Mouse (Mus musculus): ENCODE data around the gene Gtse1.
A peak's percentile ranks its signal among the peaks of the same experiment; 100 is the strongest.
"Not testable (repeated sequence)": the region's sequence is repeated elsewhere in the genome, so short reads cannot be mapped to it uniquely, and the experiment has no call there.

The Gtse1 gene

DNA sequence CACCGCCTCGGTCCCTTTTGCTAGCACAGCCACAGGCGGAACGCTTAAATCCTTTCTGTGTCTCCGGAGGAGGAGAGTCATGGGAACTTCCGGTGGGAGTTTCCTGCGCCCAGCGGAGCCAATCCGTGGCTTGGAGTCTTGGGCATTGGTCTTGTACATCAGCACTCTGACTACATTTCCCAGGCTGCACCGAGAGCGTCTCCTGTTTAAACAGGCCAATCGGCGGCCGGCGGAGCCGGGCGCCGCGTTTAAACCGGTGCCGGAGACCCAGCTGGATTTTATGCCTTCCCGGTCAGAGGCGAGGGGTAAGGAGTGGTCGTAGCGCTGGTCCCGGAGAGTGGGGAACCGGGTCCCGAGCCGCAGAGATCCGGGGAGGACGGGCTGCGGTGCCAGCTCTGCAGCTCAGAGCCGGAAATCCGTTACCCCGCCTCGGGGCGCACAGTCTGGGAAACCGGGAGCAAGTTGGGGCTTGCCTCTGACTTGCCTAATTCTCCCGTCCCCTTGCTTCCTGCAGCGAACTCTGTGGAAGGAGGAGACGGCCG is at the start of gene Gtse1:
Gtse1 (plus strand) TSS at position 256 of the 542 bp plus-strand sequence.
- DNase-seq (ENCODE audit: inconsistent age in 2 of 2, low spot score in 1 of 2) = peak; percentile 95 to 98

DNA sequence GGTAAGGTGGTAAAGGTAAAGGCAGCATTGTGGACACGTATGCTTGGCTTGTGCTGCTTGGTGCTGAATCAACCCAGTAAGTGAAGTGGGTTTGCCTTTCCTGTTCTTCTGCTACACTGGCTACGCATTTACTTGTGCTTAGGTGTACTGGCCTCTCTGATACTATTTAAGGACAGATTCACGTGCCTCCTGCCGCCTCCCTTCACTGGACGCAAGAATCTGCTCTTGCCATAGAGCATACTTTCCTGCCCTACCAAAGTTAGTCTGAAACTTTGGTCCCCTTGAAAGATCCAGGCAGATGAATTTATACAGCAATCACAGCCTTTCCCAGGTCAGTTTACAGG is 49.1 kb upstream of the Gtse1 start:
- no peak for DNase-seq (ENCODE audit: inconsistent age in 2 of 2, low spot score in 1 of 2)

GRCm38 (mm10) chr15:85810806-85811521 is 48.6 kb upstream of the Gtse1 start:
- DNase-seq (ENCODE audit: inconsistent age in 2 of 2, low spot score in 1 of 2) = peak in 1 of 2 experiments; percentile 48

DNA sequence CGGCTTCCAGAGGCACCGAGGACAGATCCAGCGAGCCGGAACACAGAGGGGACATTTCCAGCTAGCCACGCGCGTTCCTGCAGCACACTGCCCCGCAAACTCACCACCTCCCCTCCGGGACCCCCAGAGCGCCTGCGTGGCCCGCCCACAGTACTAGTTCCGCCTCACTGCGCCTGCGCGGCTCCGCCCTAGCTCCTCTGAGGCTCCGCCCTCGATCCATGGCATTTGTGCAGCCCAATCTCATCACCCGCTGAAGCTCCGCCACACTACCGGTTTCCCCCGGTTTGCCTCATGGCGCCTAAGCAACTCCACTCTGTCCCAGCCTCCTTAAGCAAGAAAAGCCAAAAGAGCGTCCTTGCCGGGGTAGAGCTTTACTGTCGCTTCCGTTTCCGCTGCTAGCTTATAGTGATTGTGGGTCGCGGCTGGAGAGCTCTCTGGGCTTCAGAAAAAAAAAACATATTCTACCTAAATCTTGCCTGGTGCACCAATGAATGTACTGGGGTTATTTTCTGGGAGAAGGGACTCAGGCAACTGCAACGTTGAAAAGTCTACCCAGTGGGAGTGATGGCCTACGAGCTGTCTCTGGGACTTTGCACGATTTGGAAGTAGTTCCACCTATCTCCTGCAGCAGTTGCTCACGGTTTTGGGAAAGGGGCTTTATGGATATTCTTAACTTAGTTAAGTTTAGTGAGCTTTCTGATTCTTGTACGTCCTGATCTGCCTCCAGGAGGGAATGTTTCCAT is 47.8 kb upstream of the Gtse1 start, which contains the start of gene Cdpf1:
Cdpf1 (minus strand) TSS at position 163 of the 743 bp plus-strand sequence.
- DNase-seq (ENCODE audit: inconsistent age in 2 of 2, low spot score in 1 of 2) = peak; percentile 99 to 100

DNA sequence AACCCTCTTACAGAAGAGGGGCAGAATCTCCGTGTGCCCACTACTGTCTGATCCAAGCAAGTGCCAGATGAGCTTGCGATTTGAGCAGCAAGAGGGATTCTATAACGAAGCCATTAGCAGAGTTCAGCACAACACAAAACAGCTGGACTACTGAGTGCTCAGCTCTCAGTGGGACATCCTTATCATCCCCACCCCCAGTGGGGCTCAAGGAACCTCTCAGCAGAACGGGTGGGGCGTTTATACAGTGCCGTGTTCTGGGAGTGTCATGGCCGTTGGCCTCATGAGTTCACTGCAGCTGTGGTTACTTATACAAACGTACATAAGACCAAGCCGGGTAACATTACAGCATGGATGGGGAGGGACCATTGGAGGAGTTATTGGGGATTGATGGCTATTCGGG is 46.1 kb upstream of the Gtse1 start:
- no peak for DNase-seq (ENCODE audit: inconsistent age in 2 of 2, low spot score in 1 of 2)

DNA sequence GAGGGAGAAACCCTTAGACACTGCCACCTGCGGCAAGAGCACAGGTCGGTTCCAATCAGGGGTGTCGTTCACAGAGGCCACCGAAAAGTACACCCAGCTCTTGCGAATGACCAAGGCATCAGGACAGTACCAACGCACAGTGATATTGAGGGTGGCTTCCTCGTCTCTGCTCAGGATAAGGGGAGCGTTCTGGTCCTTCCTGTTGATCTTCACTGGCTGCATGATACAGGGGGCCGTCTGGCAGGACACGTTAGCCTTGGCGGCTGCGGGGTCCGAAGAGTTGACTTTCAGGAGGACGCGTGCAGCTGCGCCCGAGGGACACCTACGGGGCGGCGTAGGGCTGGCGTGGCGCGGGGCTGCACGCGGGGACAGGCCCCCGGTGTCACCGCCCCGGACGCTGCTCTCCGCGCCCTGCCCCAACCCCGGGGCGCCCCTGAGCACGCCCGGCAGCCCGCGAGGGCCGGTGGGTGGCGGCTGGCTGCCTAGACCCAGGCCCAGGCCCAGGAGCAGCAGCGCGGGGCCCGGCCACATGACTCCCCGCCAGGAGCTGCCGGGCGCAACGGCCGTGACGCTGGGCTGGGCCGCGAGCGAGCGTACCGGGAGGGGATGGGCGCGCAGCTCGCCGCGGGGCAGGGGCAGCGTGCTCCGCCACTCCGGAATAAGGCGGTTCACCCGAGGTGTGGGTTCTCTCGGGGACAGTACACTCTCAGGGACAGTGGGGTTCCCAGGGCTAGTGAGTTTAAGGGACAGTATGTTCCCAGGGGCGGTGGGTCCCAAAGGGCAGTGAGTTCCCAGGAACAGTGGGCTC is 38.1 kb upstream of the Gtse1 start, which contains the start of gene Pkdrej:
Pkdrej (minus strand) TSS at position 532 of the 808 bp plus-strand sequence.
- DNase-seq (ENCODE audit: inconsistent age in 2 of 2, low spot score in 1 of 2) = peak; percentile 65 to 80

DNA sequence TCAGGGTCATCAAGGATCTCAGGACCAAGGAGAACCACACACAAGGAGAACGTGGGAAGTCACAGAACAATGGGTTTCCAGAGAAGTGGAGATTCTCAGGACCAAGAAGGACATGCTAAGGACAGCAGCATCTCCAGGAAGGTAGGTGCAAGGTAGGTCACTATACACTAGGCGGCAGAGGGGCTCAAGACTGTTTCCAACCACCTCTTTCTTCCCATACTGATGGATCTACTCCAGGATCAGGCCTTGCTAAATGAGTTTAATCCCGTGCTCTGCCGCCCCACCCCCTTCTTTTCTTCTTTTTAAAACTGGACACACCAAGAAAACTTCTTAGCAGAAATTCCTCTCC is 37.6 kb upstream of the Gtse1 start:
- no peak for DNase-seq (ENCODE audit: inconsistent age in 2 of 2, low spot score in 1 of 2)

GRCm38 (mm10) chr15:85826676-85827075 is 32.9 kb upstream of the Gtse1 start:
- no peak for DNase-seq (ENCODE audit: inconsistent age in 2 of 2, low spot score in 1 of 2)

- DNase-seq (ENCODE audit: inconsistent age in 2 of 2, low spot score in 1 of 2) = no peak
These were observed 31.5 kb upstream of the Gtse1 start for GRCm38 (mm10) chr15:85828071-85828470.

DNA sequence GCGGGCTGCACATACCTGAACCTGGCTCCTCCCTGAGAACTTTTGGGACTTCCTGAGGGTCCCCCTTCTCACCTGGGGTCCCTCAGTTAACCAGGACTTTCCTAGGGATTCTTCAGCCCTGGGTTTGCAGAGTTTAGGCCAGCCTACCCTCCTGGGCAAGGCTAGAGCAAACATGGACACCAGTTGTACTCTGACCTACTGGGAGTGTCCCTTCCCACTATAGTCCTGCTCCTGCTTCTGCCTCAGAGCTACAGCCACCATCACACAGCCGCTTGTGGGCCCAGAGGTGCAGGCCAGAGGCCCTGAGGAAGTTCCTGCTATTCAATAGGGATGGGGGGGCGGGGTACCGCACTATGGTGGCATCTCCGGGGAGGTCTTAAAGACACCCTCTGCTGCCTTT is 30.1 kb upstream of the Gtse1 start:
- no peak for DNase-seq (ENCODE audit: inconsistent age in 2 of 2, low spot score in 1 of 2)

DNA sequence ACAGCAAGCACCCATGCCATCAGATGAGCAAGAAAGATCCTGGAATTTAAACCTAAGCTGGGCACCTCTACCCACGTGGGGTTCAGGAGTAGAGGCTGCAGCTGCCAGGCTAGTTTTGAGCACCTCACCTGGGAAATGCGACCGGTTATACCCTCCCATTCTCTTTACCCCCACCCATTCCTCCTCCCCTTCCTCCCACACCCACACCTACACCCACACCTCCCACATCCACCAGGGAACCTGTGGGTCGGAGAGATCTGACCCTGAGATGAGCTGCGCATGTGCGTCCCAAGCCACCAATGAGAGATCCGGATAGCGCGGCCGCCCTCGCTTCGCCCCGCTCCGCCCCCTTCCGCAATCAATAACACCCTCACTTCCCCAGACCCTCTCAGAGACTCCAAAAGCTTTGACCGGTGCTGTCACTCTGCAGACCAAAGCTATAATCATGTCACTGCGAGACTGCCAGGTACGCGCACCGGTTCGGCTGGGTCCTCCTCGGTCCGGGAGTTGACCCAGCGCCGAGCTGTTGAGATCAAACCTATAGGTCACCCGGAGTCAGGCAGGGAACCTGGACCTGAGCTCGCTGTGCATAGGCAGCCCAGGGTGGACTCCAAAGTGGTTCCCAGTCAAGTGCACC is 27.5 kb upstream of the Gtse1 start, which contains the start of gene Ttc38:
Ttc38 (plus strand) TSS at position 353 of the 637 bp plus-strand sequence.
- peak; percentile 88 to 96 for DNase-seq (ENCODE audit: inconsistent age in 2 of 2, low spot score in 1 of 2)

DNA sequence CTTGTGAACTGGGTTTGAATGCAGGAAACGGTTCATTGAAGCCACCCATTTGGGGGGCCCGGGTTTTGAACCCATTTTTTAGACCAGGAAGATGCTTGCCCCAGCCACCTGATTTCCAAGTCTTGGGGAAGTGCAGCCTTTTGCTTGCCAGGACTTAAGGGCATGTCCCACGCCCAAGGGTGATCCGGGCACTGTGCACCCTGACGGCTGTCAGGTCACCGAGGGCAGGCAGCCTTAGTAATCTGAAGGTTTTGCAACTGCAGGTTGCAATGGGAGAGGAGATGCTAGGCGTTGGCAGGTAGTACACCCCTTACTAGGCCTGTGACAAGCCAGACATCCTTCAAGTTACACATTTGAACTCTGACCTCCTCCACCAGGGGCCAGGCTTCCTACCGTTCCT is 26.9 kb upstream of the Gtse1 start:
- DNase-seq (ENCODE audit: inconsistent age in 2 of 2, low spot score in 1 of 2) = no peak

DNA sequence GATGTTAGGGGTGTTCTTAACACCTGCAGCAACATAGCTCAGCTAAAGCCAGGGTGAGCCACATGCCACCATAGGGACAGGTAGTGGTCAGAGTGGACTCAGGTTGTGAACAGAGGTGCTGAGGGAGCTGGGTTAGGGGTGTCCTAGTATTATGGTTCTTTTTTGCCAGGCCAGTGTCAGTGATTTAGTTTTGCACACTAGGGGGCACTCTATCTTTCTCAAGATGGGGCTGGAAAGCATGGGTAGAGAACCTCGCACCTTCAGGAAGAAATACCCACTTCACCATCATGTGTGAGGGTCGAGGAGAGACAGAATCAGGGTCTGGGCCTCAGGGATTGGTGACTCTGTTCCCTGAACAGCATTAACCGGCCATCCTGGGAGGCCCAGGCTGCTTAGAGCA is 24.2 kb upstream of the Gtse1 start:
- peak in 1 of 2 experiments; percentile 62 for DNase-seq (ENCODE audit: inconsistent age in 2 of 2, low spot score in 1 of 2)

- DNase-seq (ENCODE audit: inconsistent age in 2 of 2, low spot score in 1 of 2) = no peak
These were observed 22.7 kb upstream of the Gtse1 start for GRCm38 (mm10) chr15:85836887-85837286.

GRCm38 (mm10) chr15:85840983-85841382 is 18.6 kb upstream of the Gtse1 start:
- peak in 1 of 2 experiments; percentile 49 for DNase-seq (ENCODE audit: inconsistent age in 2 of 2, low spot score in 1 of 2)

DNA sequence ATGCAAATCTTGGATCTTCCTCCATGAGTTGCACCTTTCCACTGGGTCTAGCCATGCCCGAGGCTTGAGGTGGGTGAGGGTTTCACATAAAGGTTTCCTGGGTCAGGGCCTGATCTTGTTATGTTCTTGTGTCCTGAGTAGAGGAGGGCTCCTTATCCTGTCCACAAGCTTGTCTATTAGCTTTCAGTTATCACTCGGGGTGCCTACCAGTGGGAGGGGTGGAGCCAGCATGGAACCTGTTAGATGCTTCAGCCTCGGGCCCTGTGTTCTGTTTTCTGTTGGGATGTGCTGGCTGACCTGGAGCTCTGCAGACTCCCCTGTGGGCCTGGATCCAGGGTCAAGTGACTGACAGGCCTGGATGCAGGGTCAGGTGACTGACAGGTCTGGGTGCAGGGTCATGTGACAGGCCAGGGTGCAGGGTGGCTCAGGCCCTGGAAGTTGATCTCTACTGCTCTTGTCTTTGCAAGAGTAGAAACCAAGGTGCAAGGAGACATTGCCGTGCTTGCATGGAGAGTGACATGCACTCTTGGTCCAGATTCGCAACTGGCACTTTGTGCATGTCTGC is 17.7 kb upstream of the Gtse1 start:
- DNase-seq (ENCODE audit: inconsistent age in 2 of 2, low spot score in 1 of 2) = no peak

- DNase-seq (ENCODE audit: inconsistent age in 2 of 2, low spot score in 1 of 2) = no peak
These were observed 14.5 kb upstream of the Gtse1 start for GRCm38 (mm10) chr15:85845071-85845470.

DNA sequence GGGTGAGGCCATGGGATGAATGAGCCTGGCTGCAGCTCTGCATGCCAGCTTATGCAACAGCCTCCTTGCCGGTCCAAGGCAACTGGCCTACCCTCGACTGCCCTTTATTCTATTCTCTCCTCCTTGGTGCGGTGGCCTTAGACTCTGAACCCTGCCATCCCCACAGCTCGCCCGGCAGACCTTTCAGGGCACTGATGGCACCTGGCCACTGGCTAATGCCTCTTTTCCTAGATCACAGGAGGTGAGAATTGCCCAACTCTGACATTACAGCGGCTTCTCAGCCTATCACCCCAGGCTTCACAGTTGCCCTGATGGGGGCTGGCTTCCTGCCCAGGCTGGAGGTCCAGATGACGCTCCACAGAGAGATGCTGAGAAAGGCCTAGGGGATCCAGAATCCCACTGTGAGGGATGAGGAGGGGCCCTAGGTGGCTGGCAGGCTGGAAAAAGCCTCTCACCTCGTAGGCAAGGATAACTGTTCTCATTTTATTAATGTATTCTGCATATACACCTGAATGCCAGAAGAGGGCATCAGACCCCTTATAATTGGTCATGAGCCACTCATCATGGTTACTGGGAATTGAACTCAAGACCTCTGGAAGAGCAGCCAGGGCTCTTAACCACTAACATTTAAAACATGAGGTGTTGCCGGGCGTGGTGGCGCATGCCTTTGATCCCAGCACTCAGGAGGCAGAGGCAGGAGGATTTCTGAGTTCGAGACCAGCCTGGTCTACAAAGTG is 7.7 kb upstream of the Gtse1 start:
- no peak for DNase-seq (ENCODE audit: inconsistent age in 2 of 2, low spot score in 1 of 2)

DNA sequence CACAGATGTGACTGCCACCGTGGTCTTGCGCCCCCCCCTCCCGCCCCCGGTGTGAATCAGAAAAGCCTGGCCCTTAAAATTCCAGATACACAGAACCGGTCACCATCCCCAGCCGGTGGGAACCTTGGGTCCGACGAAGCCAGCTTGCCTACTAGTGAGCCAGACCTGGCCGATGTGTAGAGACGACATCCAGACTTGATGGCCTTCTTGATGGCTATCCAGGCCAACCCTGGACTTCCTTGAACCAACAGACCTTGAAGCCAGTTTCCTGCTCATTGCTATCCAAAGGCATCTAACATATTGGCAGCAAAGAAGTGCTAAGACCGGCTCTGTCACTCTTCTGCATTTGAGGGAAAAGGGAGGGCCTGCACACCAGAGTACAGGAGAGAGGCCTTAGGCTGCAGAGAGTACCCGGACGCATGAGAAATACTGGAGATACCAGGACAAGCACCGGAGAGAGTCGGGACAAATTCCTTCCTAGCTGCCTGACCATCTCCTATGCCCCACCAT is 510 bp upstream of the Gtse1 start:
- no peak for DNase-seq (ENCODE audit: inconsistent age in 2 of 2, low spot score in 1 of 2)

- DNase-seq (ENCODE audit: inconsistent age in 2 of 2, low spot score in 1 of 2) = not testable (repeated sequence)
These were observed 6.4 kb downstream of the Gtse1 start for GRCm38 (mm10) chr15:85865913-85866312.

Measured in adrenal gland, adult (tissue).